Mouse (Mus musculus) cerebellum, adult 9-11 months (tissue): Measurements from ENCODE around the gene Agtpbp1.

ENCODE experiments used
- DNase-seq: peaks from one replicate; pipeline ENCODE4 v3.0.0; 2022

Gene Agtpbp1

GRCm38 (mm10) chr13:59407182-59407581 lies 177.8 kb downstream of the Agtpbp1 start:
- no peak for DNase-seq

DNA sequence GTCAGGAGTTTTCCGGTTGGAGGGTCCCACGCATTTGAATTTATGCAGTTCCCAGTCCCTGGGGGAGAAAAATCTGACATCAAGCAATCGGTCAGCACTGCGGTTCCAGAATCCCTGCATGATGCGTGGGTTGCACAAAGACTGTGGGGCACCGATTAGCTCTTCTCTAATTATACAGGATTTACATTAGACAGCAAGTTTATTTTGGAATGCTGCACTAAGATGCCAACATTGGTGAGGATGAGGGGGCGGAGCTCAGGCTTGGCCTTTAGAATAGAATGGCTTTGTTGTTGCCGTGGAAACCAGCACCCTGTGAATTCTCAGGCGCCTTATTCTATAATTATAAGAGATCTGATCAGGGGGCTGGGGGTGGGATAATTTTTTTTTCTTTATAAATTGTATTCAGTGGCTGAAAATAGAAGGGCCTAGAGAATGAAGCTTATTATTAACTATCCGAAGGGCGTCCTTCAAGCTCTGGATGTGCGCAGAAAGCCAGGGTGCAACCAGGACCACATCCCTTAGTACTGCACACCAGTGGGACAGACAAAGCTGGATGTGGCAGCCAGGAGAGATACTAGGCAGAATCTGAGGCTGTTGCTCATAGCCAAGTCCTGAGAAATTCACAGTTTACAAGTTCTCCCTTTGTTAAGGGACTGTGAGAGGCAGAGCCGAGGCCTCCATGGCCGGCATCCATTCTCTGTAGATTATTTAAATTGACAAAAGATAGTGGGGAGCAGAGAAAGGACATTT lies 182.8 kb downstream of the Agtpbp1 start:
- no peak for DNase-seq

GRCm38 (mm10) chr13:59397571-59397970 lies 187.5 kb downstream of the Agtpbp1 start:
- DNase-seq: peak; percentile 15
